Mouse (Mus musculus) ES-Bruce4 (cell line): ENCODE data around the gene 1700029F12Rik. TPM values are rescaled to one million over a fixed set of nuclear protein-coding genes. Genes with fewer than 3 reads are reported as not detected.

Experiments used
- H3K27ac ChIP-seq: 2 replicates; pipeline ENCODE4 v1.5.1; 2012; ENCODE audit warnings: low read length, inconsistent platforms; ENCODE audit not compliant: insufficient read depth
- H3K27me3 ChIP-seq: 2 replicates; pipeline ENCODE4 v1.6.1; 2012; ENCODE audit warnings: mild to moderate bottlenecking, low read length, inconsistent platforms; ENCODE audit not compliant: control insufficient read depth, poor library complexity, insufficient read depth, severe bottlenecking
- H3K36me3 ChIP-seq: 2 replicates; pipeline ENCODE4 v1.6.1; 2012; ENCODE audit warnings: inconsistent platforms, mild to moderate bottlenecking, low read length, moderate library complexity; ENCODE audit not compliant: control insufficient read depth, poor library complexity, insufficient read depth, severe bottlenecking
- H3K4me1 ChIP-seq: one replicate; pipeline ENCODE4 v1.8.1; 2011; ENCODE audit warnings: low read length; ENCODE audit not compliant: control insufficient read depth, insufficient read depth
- H3K4me3 ChIP-seq: 2 replicates; pipeline ENCODE4 v1.5.1; 2011; ENCODE audit warnings: low read depth, mild to moderate bottlenecking, low read length
- H3K9ac ChIP-seq: 2 replicates; pipeline ENCODE4 v1.6.1; 2012; ENCODE audit warnings: low read depth, mild to moderate bottlenecking, inconsistent platforms; ENCODE audit not compliant: poor library complexity, severe bottlenecking
- H3K9me3 ChIP-seq: replicated peaks from 2 replicates; pipeline ENCODE4 v1.6.1; 2012; ENCODE audit warnings: mild to moderate bottlenecking, low read length, inconsistent platforms; ENCODE audit not compliant: control insufficient read depth, poor library complexity, insufficient read depth, severe bottlenecking
- CTCF ChIP-seq: IDR thresholded peaks from one replicate; pipeline ENCODE4 v1.8.1; 2011; ENCODE audit warnings: low read depth, low read length
- EP300 ChIP-seq: IDR thresholded peaks from 2 replicates; pipeline ENCODE4 v1.6.1; 2011; ENCODE audit warnings: low read depth, low read length; ENCODE audit not compliant: insufficient read depth
- POLR2A ChIP-seq: IDR thresholded peaks from one replicate; pipeline ENCODE4 v1.8.1; 2011; ENCODE audit warnings: low read length; ENCODE audit not compliant: insufficient read depth
- polyA plus RNA-seq: library from polyadenylated mRNA; stranded (reverse); fragments of >200 nt; gene quantifications from 2 replicates; pipeline ENCODE4 v1.2.4, GENCODE M21; 2011; ENCODE audit warnings: low read depth; ENCODE audit not compliant: missing spikeins, insufficient read depth, insufficient read length

1700029F12Rik gene
- polyA plus RNA-seq, 1 experiment: not detected

GRCm38 (mm10) chr13:96973318-96973717, 60.8 kb downstream of the 1700029F12Rik start:
- H3K9ac ChIP-seq: no peak overlapping the region
- no peak overlapping the region for H3K27ac ChIP-seq
- H3K4me3 ChIP-seq: no peak overlapping the region
- no peaks in the 10 kb centered on the region for H3K27me3 ChIP-seq
- H3K36me3 ChIP-seq: no peaks in the 10 kb centered on the region
- no peaks in the 10 kb centered on the region for H3K4me1 ChIP-seq
- TF ChIP-seq POLR2A (no peak), EP300 (no peak), CTCF (no peak)
- no peaks in the 10 kb centered on the region for H3K9me3 ChIP-seq

Other genes starting within 250 kb of the 1700029F12Rik start
- 1.2 and 1.9 TPM in 2 replicates for gene Gcnt4, start 109.7 kb downstream of the 1700029F12Rik start, polyA plus RNA-seq
- 74.6 and 81.9 TPM in 2 replicates for gene Fam169a, start 32.9 kb upstream of the 1700029F12Rik start, polyA plus RNA-seq
- gene Gm6169, start 64.9 kb upstream of the 1700029F12Rik start, polyA plus RNA-seq: 165 and 181 TPM in 2 replicates
- 55.6 and 70.8 TPM in 2 replicates for gene Gfm2, start 103.6 kb upstream of the 1700029F12Rik start, polyA plus RNA-seq
- gene Nsa2, start 103.6 kb upstream of the 1700029F12Rik start, polyA plus RNA-seq: 347 and 360 TPM in 2 replicates
- gene Hexb, start 164.0 kb upstream of the 1700029F12Rik start, polyA plus RNA-seq: 53.4 and 59.7 TPM in 2 replicates
- 83.0 TPM in 2 replicates for gene Enc1, start 206.7 kb upstream of the 1700029F12Rik start, polyA plus RNA-seq